Mouse (Mus musculus): ENCODE measurements around the gene Cd164l2.

Cd164l2 gene

DNA sequence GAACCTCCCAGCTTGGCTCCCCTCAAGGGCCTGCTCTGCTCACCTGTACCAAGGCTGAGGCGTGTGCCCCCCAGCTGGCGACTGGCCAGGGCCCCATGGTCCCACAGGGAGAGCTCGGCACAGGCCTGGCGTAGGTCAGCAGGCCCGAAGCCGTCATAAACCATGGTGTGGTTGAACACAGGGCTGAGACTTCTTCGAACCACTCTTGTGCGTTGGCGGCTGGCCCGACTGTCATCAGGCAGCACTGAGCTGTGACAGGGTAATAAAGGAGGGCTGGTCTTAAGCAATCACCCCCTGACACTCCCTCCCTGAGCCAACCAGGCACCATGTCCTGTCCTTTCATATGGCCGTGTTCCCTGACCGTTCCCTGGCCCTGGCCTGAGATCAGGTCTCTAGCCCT lies 41.5 kb downstream of the Cd164l2 start:
- no peak for DNase-seq (ENCODE audit: low read depth in 1 of 2, low spot score in 2 of 2)

DNA sequence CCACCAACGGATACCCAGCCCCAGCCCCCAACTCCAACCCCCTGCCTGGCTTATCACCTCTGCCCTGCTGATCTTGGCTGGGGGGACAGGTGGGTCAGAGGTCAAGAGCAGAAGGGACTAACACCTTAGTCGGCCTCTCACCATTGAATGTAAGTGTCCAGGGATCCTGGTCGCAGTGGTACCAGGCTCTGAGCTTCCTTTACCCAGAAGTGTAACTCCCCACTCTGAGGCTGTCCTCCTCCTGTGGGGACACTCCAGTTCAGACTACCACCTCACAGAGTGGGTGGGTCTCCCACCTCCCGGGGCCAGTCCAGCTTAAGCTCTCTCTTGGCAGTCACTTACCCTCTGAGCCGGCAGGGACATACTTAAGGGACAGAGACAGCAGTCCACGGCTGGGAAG lies 43.5 kb downstream of the Cd164l2 start:
- DNase-seq (ENCODE audit: low read depth in 1 of 2, low spot score in 2 of 2) = no peak

DNA sequence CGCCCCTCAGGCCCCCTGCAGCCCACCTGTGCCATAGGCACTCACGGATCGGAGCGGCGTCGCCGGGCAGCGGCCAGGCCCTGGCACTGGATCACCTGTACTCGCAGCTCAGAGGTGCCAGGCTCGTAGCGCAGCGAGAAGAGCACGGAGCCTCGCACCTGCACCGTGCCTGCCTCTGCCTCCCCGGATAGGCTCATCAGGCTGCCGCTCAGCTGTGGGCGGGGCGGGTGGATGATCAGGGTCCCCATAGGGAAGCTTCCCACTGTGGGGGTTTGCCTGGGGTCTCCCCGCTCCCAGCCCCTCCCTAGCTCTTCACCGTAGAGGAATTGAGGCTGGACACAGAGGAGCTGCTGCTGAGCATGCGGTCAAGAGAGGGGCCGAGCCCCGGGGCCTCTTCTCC lies 44.9 kb downstream of the Cd164l2 start:
- DNase-seq (ENCODE audit: low read depth in 1 of 2, low spot score in 2 of 2) = no peak

DNA sequence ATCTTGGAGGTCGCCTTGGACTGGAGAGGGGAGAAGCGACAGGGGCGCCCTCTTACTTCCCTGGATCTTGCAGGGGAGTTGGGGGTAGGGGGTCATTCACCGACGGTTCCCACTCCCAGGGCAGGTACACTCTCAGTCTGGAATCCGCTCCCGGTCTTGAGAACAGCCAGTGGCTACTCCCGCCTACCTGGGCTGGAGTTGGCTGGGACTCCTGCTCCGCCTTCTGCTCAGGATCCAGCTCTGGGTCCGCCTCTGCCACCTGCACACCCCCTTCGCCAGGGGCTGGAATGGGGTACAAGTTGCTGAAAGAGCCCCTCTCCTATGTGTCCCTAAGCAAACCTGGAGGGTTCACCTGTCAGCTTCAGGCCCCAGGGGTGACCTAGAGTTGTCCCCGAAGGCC lies 45.3 kb downstream of the Cd164l2 start:
- no peak for DNase-seq (ENCODE audit: low read depth in 1 of 2, low spot score in 2 of 2)

DNA sequence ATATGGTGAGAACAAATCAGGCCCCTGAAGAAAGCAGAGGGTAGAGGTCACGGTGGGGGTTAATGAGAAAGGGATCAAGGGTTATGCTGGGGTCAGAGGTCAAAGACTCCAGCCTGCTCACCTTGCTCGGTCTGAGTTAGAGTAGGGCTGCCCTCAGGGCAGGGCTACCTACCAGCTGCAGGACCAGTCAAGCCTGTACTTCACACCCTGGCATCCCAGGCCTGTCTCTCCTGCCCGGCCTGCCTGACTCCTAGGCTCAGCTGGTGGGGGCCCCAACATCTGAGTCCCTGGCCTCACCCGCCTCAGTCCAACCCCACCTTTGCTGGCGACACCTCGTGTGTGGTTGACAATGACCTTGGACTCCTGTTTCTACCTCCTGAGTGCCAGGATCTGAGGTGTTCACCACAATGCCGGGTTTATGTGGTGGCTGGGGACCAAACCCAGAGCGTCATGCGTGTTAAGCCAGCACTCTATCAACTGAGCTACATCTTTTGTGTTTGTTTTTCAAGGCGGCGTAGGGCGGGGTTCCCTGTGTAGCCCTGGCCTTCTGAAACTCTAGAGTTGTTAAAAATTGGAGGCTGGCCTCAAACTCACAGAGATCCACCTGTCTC lies 46.0 kb downstream of the Cd164l2 start:
- DNase-seq (ENCODE audit: low read depth in 1 of 2, low spot score in 2 of 2) = no peak

DNA sequence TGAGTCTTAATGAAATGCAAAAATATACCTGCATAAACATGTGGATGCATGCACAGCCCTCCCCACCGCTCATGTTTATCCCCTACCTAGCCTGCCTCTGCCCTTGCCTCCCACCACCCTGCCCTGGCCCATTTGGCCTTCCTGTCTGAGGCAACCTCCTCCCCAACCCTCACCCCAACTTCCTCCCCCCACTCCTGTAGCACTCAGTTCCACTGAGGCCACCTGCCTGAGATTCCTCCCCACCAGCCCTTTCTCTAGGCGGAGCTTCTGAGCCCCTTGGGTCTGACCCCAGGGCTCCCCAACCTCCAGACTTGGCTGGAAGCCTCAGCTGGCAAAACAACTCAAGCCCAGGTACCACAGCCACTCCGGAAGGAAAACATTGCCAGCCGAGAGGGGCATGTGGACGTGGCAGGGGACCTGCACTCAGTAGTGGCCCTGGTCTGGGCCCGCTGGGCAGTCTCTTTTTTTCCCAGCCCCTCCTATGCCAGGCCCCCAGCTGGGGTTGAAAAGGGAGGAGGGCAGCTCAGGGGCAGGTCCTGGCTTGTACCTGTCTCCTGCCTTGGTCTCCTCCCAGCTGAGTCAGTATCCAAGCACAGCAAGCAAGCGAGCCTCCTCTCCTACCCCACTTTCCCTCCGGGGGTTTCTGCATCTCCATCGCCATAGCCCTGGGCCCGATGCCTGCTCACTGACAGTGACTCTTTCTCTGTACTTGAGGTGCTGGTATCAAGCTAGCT lies 49.9 kb downstream of the Cd164l2 start:
- DNase-seq (ENCODE audit: low read depth in 1 of 2, low spot score in 2 of 2) = no peak

DNA sequence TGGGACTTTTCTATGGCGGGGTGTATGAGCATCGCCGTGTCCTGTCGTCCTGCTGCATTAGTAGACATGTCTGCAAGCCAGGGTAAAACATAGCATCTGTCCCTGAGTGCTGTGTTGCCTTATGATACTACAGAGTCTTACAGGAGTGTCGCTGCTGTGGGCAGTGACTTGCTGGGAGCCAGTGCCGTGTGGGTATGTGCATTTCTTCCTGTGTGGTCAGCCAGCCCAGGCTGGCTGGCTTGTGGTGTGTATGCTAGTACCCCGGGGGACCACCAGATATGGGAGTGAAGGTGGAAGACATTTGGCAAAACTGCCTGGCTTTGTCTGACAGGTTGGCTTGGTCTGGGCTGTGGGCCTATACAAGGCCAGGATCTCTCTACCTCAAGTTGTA lies 50.4 kb downstream of the Cd164l2 start:
- DNase-seq (ENCODE audit: low read depth in 1 of 2, low spot score in 2 of 2) = no peak

DNA sequence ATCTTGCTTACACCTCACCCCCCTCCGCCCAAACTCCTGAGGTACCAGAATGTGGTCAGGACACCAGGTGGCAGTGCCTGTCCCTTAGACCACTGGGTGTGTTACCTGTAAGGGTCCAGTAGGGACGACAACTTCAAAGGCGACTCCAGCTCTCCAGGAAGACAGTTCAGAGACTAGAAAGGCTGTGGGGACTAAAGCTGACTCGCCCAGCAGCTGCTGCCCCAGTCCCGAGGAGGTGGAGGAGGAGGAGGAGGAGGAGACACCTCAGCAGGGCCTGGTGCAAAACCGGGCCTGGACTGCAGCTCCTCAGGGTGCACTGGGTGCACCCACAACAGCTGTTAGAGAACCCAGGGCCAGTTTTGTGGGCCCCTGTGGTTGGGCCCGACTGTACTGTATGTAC lies 51.0 kb downstream of the Cd164l2 start, which contains the start of gene Sytl1:
Gene Sytl1, minus strand, starts transcription at position 232 of the 400 bp plus-strand sequence.
- DNase-seq (ENCODE audit: low read depth in 1 of 2, low spot score in 2 of 2) = no peak

DNA sequence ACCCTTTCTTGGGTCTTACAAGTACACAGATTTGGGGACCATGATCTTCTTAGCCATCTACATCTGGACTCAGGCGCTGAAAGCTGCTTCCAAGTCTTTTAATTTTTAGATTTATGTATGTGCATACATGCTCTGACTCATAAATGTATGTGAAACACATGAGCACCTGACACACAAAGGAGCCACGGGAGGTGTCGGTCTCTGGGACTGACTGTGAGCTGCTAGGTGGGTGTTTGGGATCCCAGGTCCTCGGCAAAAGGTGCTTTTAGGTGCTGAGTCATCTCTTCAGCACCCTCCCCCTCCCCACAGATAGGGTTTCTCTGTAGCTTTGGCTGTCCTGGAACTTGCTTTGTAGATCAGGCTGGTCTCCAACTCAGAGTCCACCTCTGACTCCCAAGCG lies 51.8 kb downstream of the Cd164l2 start:
- no peak for DNase-seq (ENCODE audit: low read depth in 1 of 2, low spot score in 2 of 2)

DNA sequence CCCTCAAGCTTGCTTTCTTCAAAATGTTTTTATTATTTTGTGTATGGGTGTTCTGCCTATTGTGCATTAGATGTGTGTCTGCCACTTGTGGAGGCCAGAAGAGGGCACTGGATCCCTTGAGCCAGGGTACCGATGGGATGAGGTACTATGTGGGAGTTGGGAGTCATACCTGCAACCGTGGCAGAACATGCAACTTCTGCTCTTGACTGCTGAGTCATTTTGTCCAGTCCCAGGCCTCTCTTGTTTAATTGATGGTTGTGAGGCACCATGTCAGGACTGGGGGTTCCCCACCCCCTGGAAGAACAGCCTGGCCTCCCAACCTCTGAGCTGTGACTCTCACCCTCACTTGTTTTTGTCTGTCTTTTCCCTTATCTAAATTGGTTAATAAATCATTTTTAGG lies 52.6 kb downstream of the Cd164l2 start:
- DNase-seq (ENCODE audit: low read depth in 1 of 2, low spot score in 2 of 2) = no peak

DNA sequence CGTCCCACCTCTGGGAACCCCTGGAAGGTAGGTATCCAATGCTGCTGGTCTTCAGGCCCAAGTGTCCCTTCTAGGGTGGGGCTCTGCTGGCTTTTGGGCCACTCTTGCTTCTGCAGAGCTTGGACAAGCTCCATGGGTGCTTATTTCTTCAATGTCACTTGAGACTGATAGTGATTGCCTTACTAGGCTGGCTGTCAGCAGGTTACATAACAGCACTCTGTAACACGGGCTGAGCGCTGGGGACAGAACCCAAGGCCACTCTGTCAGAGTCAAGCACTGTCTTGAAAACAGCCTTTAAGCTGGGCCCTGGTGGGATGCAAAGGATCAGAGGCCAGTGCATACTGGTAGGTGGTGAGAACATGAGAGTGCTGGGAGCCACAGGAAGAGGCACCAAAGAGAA lies 53.4 kb downstream of the Cd164l2 start:
- DNase-seq (ENCODE audit: low read depth in 1 of 2, low spot score in 2 of 2) = no peak

DNA sequence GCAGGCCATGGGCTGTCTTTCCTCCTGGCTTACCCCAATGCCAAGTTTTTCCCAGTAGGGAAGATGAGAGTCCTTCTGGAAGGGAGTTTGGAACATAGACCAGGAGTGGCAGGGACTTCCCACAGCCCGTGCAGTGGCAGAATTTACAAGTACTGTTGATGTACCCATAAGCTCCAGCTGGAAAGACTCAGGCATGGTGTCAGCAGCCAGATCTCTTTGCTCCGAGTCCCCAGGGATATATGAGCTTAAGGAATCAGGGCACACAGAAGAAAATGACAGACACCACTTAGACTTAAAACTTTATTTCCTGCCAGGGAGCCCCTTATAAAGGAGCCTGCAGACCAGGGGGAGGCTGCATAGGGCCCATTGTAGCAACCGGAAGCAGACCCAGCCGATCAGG lies 53.8 kb downstream of the Cd164l2 start:
- no peak for DNase-seq (ENCODE audit: low read depth in 1 of 2, low spot score in 2 of 2)

DNA sequence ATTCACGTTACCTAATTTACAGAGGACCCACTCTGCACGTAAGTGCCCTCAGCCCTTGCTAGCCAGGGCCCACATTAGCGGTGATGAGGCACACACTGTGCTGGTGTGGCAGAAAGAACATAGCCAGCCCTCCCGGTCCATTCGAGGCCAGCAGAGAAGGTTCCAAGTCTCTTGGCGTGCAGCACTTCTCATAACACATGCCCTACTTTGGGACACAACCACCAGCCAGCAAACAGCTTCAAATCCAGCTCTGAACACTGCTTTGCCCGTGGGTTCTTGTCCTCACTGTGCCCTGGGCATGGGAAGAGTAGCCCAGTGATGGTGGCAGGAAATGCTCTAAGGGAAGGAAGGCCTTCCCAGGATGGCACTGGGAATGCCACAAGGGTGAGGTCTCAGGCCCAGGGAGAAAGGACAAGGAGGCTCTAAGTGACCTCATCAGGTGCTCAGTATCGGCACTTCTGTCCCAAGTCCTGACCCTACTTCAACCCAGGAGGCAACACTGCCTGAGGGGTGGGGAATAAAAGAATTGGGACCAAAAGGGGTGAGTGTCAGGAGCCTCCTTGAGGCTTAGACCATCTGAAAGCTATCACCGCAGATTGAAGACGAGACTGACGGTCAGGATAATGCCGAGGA lies 54.4 kb downstream of the Cd164l2 start:
- DNase-seq (ENCODE audit: low read depth in 1 of 2, low spot score in 2 of 2) = no peak

DNA sequence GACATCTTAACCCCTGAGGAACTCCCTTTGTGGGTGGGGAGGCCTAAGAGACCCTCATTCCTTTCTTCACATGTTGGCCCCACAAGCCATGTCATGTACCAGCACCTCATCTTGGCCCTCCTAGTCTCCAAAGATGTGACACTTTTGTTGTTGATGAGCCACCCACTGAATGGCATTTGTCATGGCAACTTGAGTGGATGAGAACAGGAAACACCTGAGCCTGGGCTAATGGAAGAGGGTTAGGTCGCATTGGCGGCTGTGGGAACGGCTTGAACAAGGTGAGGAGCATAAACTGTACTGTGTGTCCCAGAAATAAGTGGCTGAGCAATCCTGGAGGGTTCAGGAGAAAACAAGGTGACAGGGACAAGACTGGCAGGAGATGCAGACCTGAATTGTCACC lies 57.0 kb downstream of the Cd164l2 start:
- no peak for DNase-seq (ENCODE audit: low read depth in 1 of 2, low spot score in 2 of 2)

DNA sequence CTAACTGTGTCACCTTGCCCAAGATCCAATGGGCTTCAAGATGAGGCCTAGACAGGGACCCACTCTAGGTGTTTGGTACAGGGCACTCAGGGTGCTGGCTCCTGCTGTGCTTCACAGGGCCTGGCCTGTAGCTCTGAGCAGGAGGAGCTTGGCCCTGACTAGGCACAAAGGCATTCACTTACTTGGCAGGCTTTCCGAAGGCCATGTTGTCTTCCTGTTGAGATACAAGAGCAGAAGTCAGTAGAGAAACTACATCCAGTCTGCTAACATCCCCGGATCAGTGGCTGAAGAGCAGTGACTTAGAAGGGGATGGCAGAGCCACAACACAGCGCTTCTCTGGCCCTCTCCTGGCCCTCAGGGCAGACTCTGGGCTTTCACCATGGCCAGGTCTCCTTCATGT lies 57.7 kb downstream of the Cd164l2 start:
- no peak for DNase-seq (ENCODE audit: low read depth in 1 of 2, low spot score in 2 of 2)

DNA sequence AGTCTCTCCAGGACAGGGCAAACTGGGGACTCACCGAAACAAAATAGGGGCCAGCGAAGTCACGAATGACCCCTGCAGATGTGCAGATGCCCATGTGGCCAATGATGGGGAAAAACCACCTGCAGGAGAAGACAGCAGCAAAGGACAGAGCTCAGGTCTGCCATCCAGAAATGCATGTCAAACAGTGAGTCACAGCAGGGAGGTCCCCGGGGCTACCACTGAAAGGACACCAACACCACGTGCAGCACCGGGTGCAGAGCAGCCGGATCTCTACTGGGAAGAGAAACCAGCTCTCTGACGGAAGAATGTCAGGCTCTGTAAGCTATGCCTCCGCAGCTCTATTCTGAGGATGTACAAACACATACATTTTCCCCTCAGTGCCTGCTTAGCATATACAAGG lies 59.0 kb downstream of the Cd164l2 start:
- no peak for DNase-seq (ENCODE audit: low read depth in 1 of 2, low spot score in 2 of 2)
